Mouse (Mus musculus): Measurements from ENCODE around the gene Sfi1. TPM values are rescaled to one million over a fixed set of nuclear protein-coding genes. Genes with fewer than 3 reads are reported as not detected.
"Not testable (repeated sequence)": the region's sequence is repeated elsewhere in the genome, so short reads cannot be mapped to it uniquely, and the experiment has no call there.

Gene Sfi1
- 10 to 100 TPM; 42.1 to 81.8 TPM for total RNA-seq (2021)

- DNase-seq (ENCODE audit: extremely low spot score in 1 of 2, low spot score in 1 of 2): no peak
These were observed at the start of gene Sfi1 for GRCm38 (mm10) chr11:3193363-3193762. Sfi1 (minus strand) TSS chr11:3193463.

DNA sequence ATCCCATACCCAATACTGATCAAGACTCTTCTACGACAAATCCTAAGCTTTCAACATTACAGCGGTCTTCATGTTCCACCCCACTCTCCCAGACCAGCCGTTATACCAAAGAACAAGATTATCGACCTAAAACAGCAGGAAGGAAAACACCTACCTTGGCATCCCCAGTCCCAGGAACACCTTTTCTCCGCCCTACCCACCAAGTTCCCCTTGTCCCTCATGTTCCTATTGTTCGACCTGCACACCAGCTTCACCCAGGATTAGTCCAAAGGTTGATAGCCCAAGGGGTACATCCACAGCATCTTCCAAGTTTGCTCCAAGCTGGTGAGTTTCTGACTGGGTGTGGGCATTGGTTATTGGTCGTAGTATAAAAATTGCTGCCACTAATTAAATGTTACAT lies 49.1 kb upstream of the Sfi1 start:
- DNase-seq (ENCODE audit: extremely low spot score in 1 of 2, low spot score in 1 of 2): no peak

DNA sequence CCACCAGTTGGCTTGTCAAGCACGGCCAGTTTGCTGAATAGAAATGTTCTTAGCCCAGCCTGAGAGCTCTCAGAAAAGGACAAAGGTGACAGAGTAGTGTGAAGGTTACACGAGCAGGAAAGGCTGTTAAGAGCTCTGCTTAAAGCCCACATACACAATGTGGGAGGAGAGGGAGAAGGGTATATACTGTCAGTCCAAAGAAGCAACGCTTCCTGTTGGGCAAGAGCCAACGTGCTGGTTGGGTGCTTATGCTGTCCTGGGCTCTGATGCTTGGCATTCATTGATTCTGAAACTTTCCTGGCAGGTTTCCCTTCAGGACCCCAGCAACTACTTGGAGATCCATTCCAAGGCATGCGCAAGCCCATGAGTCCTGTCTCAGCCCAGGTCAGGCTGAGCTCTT lies 42.0 kb upstream of the Sfi1 start:
- DNase-seq (ENCODE audit: extremely low spot score in 1 of 2, low spot score in 1 of 2): no peak

- no peak for DNase-seq (ENCODE audit: extremely low spot score in 1 of 2, low spot score in 1 of 2)
These were observed 40.4 kb upstream of the Sfi1 start for GRCm38 (mm10) chr11:3233704-3234103.

GRCm38 (mm10) chr11:3232248-3232647 lies 39.0 kb upstream of the Sfi1 start:
- DNase-seq (ENCODE audit: extremely low spot score in 1 of 2, low spot score in 1 of 2): no peak

- DNase-seq (ENCODE audit: extremely low spot score in 1 of 2, low spot score in 1 of 2): no peak
These were observed 33.9 kb upstream of the Sfi1 start for GRCm38 (mm10) chr11:3227113-3227512.

GRCm38 (mm10) chr11:3223105-3223504 lies 29.8 kb upstream of the Sfi1 start:
- DNase-seq (ENCODE audit: extremely low spot score in 1 of 2, low spot score in 1 of 2): no peak

DNA sequence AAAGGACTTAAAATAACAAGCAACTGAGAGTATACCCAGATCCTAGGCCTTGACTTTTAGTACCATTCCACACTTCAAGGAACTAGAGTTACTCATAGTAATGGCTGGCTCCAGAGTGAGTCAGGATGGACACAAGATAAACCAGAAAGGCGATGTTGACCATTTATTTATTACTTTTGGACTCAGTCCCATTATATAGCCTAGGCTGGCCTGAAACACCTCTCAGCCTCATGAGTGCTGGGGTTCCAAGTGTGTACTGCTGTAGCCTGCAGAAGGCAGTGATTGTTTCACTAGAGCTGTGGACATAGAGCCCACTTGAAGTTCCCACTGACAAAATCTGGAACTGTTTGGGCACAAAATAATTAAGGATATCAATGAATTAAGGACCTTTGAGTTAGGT lies 19.3 kb upstream of the Sfi1 start:
- DNase-seq (ENCODE audit: extremely low spot score in 1 of 2, low spot score in 1 of 2): no peak

- DNase-seq (ENCODE audit: extremely low spot score in 1 of 2, low spot score in 1 of 2): no peak
These were observed 13.5 kb upstream of the Sfi1 start for GRCm38 (mm10) chr11:3206783-3207182.

GRCm38 (mm10) chr11:3205207-3205606 lies 11.9 kb upstream of the Sfi1 start:
- no peak for DNase-seq (ENCODE audit: extremely low spot score in 1 of 2, low spot score in 1 of 2)

- no peak for DNase-seq (ENCODE audit: extremely low spot score in 1 of 2, low spot score in 1 of 2)
These were observed 10.5 kb upstream of the Sfi1 start for GRCm38 (mm10) chr11:3203771-3204170.

DNA sequence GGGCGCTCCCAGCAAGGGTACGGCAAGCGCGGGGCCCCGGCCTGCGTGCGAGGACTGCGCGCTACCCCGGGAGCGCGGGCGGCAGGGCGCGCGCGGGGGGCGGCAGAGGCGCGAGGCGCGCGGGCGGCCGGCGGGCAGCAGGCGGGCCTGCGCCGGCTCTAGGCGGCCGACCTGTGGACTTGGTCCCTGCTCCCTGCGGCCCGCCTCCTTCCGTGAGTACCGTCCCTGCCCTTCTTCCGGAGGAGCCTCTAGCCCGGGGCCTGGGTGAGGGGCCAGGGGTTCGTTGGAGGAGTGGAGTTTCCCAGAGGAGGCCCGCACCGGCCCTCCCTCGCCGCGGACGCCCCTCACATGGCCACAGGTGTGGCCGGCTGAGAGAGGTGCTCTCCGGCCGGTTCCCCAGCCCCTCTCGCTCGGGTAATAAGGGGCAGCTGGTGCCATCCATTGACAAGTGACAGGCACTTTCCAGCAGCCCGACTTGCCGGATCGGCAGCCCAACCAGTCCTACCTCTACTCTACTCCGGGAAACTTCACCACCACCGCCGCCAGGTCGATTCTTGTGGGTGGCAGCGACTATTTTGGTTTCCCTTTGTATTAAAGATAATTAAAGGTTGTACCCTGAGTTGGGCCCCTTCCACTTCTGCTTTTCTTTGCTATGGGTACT lies 9.6 kb upstream of the Sfi1 start:
- DNase-seq (ENCODE audit: extremely low spot score in 1 of 2, low spot score in 1 of 2): peak; percentile 20 to 42

- DNase-seq (ENCODE audit: extremely low spot score in 1 of 2, low spot score in 1 of 2): peak; percentile 77 to 95
These were observed 9.0 kb upstream of the Sfi1 start, which contains the start of gene Eif4enif1 for GRCm38 (mm10) chr11:3202231-3202701. Eif4enif1 (plus strand) TSS chr11:3202392.

GRCm38 (mm10) chr11:3201326-3202230 lies 8.3 kb upstream of the Sfi1 start:
- no peak for DNase-seq (ENCODE audit: extremely low spot score in 1 of 2, low spot score in 1 of 2)

GRCm38 (mm10) chr11:3200636-3201035 lies 7.4 kb upstream of the Sfi1 start:
- not testable (repeated sequence) for DNase-seq (ENCODE audit: extremely low spot score in 1 of 2, low spot score in 1 of 2)

DNA sequence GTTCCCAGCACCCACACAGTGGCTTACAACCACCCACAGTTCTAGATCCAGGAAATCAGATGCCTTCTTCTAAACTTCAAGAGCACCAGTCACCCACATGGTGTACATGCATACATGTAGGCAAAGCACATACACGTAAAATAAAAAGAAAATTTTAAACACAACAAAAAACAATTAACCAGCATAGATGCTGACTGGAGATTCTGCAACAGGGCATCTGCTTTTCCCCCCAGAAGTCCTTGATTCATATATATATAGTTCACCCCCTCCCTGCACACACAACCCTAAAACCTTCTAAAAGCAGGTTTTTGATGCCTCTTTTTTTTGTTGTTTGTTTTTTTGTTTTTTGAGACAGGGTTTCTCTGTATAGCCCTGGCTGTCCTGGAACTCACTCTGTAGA lies 10.6 kb downstream of the Sfi1 start:
- DNase-seq (ENCODE audit: extremely low spot score in 1 of 2, low spot score in 1 of 2): not testable (repeated sequence)

DNA sequence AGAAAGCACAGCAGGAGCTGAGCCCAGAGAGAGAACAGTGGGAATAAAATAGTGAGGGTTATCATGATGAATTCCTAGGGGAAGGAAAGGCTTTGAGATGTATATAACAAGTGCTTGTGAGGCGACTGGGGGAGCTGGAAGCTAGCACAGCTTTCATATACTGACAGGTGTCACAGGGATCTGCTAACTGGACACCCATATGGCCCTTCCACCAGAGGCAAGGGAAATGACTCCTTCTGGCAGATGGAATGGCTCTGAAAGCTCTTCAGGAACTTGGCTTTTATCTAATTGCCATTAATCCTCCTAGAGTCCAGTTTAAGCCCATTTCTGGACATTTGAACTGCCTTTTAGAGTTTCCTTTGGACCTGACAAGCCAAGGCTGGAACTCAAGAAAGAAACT lies 11.3 kb downstream of the Sfi1 start:
- not testable (repeated sequence) for DNase-seq (ENCODE audit: extremely low spot score in 1 of 2, low spot score in 1 of 2)

- peak; percentile 56 to 62 for DNase-seq (ENCODE audit: extremely low spot score in 1 of 2, low spot score in 1 of 2)
These were observed 12.0 kb downstream of the Sfi1 start for GRCm38 (mm10) chr11:3181250-3181649.

- DNase-seq (ENCODE audit: extremely low spot score in 1 of 2, low spot score in 1 of 2): not testable (repeated sequence)
These were observed 12.6 kb downstream of the Sfi1 start for GRCm38 (mm10) chr11:3180510-3181160.

DNA sequence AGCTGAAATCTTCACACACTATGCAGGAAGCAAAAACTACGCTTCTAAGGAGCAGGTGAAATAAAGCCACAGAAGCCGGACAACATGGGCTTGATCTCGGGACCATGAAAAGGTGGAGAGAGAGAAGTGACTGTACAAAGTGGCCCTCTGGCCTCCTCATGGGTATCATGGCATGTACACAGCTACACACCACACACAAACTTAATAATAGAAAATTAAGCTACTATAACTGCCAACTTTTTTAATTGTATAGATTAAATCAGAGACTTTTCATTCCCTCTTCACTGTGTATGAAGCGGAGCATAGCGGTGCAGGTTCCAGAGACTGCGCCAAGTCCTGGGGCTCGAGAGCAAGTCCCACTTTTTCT lies 13.6 kb downstream of the Sfi1 start:
- not testable (repeated sequence) for DNase-seq (ENCODE audit: extremely low spot score in 1 of 2, low spot score in 1 of 2)
